Mouse (Mus musculus) lung, adult 2 months (tissue): ENCODE results near the gene Chmp2b. TPM values are rescaled to one million over a fixed set of nuclear protein-coding genes. Genes with fewer than 3 reads are reported as not detected.
A peak's percentile ranks its signal among the peaks of the same experiment; 100 is the strongest.

Experiments used
- DNase-seq: peaks from one replicate; pipeline ENCODE4 v3.0.0; 2022
- H3K4me1 ChIP-seq: fragments of 200-500 bp; 2 replicates; pipeline ENCODE4 v1.6.1; 2011; ENCODE audit warnings: low read length; ENCODE audit not compliant: control insufficient read depth, insufficient read depth
- H3K4me3 ChIP-seq: fragments of 200-500 bp; replicated peaks from 2 replicates; pipeline ENCODE3; 2011; ENCODE audit warnings: low read depth, mild to moderate bottlenecking, control low read depth, low read length; ENCODE audit errors: extremely low read depth
- CTCF ChIP-seq: fragments of 200-500 bp; IDR thresholded peaks from 2 replicates; pipeline ENCODE4 v1.5.1; 2011; ENCODE audit warnings: mild to moderate bottlenecking, low read length, control low read depth; ENCODE audit not compliant: insufficient read depth
- POLR2A ChIP-seq: fragments of 200-500 bp; IDR thresholded peaks from 2 replicates; pipeline ENCODE4 v1.6.1; 2011; ENCODE audit warnings: low read depth, mild to moderate bottlenecking, control low read depth, low read length, borderline replicate concordance; ENCODE audit errors: extremely low read depth
- WGBS: fragments of 180-500 bp; shearing (Covaris S2); methylation state at CpG from one replicate; pipeline ENCODE4 v1.1.7; 2018; 5-methylcytosine and 5-hydroxymethylcytosine counted together
- polyA plus RNA-seq: library from polyadenylated mRNA; depleted of rRNA; stranded (reverse); fragments of >200 nt; gene quantifications from 2 replicates; pipeline ENCODE4 v1.2.3, GENCODE M21; 2012; rRNA removed

Gene Chmp2b
- polyA plus RNA-seq, 1 experiment: 16.4 TPM

DNA sequence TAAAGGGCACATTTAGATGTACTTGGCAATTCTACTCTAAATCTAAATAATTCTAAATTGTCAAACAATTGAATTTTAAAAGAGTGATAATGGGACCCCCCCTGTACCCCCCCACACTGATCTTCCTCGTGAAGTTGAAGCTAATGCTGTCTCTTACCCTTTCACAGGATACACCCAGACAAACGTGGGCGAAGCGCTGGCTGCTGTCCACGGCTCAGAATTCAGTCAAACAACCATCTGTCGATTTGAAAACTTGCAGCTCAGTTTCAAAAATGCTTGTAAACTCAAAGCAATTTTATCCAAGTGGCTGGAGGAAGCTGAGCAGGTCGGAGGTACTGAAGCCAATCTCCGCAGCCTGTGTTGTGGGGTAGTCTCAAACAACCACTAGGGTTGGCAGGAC, 30.9 kb downstream of the Chmp2b start:
- WGBS: 58% methylated on average over 8 of the region's 8 CpGs
- no peak overlapping the region for H3K4me3 ChIP-seq
- no peak for DNase-seq
- TF ChIP-seq CTCF (no peak), POLR2A (no peak)
- no peaks in the 10 kb centered on the region for H3K4me1 ChIP-seq

DNA sequence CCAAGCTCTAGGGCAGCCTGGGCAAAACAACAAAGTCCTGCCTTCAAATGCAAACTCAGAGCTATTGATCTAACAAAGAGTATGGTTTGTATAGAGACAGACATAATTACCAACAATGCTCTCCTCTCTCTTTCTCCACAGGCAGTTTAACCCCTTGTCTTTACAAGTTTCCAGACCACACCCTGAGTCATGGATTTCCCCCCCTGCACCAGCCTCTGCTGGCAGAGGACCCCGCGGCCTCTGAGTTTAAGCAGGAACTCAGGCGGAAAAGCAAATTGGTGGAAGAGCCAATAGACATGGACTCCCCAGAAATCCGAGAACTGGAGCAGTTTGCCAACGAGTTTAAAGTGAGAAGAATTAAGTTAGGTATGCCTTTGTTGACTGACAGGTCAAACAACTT, 32.9 kb downstream of the Chmp2b start:
- Histone ChIP-seq H3K4me1 (no peaks in the 10 kb centered on the region), H3K4me3 (no peak overlapping the region)
- DNase-seq: no peak
- TF ChIP-seq CTCF (no peak), POLR2A (no peak)
- WGBS: 34% methylated on average over 5 of the region's 5 CpGs

DNA sequence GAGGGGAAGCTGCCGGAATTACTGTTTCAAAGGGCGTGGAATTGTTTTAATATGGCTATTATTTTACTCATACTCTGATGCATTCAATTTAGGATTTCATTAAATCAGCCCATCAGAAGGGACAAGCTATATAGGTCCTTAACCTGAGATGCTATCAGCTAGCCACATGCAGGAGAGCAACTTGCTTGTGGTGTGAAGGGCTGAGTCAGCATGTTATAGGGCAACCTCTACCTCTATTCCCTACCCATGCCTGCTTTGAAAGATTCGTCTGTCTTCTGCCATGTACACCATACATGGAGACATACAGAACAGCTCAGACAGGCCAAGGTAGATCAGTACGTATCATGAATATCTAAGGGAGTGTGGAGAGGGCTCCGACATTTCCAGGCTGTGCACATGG, 35.8 kb downstream of the Chmp2b start:
- TF ChIP-seq POLR2A (no peak), CTCF (no peak)
- DNase-seq: no peak
- Histone ChIP-seq H3K4me3 (no peak overlapping the region), H3K4me1 (no peaks in the 10 kb centered on the region)
- WGBS: 81% methylated on average over 5 of the region's 5 CpGs

DNA sequence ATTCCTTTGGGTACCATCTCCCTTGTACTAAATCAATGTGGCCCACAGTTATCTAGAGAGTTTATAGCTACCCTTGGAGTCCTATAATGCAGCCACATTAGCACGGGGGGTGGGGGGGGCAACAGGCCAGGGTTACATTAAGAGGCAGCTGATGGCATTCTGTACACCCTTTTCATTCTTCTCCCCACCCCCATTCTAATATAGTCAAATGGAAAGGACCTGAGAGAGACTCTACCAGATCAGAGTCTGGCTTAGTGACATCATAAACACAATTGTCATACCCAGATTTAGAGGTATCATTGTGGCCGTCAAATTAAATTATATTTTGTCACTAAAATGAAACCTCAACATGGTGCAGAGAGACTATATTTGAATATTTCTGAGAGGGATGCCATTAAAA, 36.5 kb downstream of the Chmp2b start:
- TF ChIP-seq POLR2A (no peak), CTCF (no peak)
- no peak for DNase-seq
- 90% methylated on average over 2 of the region's 2 CpGs for WGBS
- Histone ChIP-seq H3K4me3 (no peak overlapping the region), H3K4me1 (no peaks in the 10 kb centered on the region)

DNA sequence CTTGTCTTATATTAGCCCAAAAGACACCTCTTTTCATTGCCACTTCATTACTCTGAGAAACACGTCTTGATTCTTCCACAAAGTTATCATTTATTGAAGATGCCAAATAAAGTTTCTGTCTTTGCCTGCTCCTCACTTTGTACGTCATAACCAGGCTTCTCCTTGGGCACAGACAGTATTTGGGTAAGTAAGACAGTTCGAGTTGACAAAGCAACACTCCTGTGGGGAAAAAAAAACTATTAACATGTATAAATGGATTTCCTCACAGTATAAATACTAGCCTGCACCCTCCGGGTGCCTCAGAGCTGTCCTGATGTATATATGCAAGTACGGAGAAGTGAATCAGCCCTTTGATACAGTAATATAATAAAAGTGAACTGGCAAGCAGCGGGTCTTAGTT, 42.3 kb downstream of the Chmp2b start, which contains the start of gene Pou1f1:
Gene Pou1f1 (plus strand): TSS at position 301 of the 400 bp plus-strand sequence.
- no peak for TF ChIP-seq CTCF
- no peak for TF ChIP-seq POLR2A
- DNase-seq: no peak
- WGBS: 70% methylated on average over 6 of the region's 6 CpGs
- H3K4me1 ChIP-seq: no peaks in the 10 kb centered on the region
- no peak within 1 kb of the TSS for H3K4me3 ChIP-seq

DNA sequence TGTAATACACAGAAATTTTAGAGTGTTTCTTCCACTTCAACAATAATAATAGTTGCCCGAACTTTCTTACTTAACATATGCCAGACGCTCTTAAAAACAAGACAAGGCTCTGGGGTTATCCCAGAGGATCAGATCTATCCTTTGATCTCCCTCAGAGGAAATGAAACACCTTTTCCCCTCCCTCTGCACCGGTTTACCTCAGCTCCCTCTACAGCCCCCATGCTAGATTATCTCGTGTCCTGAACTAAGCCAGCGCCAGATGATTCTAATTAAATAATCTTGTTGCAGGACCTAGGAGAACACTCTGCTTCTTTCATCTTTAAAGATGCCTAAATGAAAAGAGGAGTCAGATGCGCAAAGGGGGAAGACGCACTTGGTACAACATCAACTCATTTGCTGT, 48.3 kb downstream of the Chmp2b start:
- TF ChIP-seq CTCF (no peak), POLR2A (no peak)
- no peak for DNase-seq
- Histone ChIP-seq H3K4me3 (no peak overlapping the region), H3K4me1 (no peaks in the 10 kb centered on the region)
- 72% methylated on average over 7 of the region's 7 CpGs for WGBS

DNA sequence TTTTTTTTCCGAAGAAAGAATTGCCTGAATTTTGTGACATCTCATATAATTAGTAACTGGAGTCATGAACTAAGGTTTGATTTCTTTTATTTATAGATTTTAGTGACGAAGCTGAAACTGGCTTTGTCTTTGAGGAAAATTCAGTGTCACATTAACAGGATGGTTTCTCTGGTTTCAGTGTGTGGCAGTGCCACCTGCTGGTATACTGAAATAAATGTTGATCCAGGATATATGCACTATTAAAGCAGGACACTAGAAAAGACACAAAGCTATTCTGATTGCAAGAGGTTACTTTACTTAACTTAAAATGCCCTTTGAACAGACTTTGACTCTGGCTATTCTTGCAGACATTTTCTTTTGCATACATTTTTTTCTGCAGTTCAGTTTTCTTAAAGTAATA, 65.5 kb downstream of the Chmp2b start:
- TF ChIP-seq CTCF: peak; percentile 38; the same call in 1 of the 2 replicates
- no peak for TF ChIP-seq POLR2A
- 27% methylated on average over 2 of the region's 2 CpGs for WGBS
- Histone ChIP-seq H3K4me3 (no peak overlapping the region), H3K4me1 (no peaks in the 10 kb centered on the region)
- DNase-seq: no peak

DNA sequence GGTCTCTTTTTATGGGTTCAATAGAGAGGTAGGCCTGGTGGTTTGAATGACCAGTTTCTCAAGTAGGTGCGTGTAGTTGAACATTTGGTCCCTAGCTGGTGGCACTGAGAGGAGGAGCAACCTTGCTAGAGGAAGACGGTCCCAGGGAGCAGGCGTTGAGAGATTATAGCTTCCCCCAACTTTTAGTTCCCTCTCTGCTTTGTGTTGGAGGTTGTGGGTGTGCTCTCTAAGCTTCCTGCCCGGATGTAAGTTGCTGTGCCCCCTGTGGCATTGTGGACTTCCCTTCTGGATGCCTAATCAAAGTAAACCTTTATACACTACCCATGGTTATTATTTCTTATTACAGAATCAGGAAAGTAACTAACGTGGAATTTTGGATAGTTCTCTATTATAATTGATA, 66.5 kb downstream of the Chmp2b start:
- no peak for TF ChIP-seq CTCF
- no peak for TF ChIP-seq POLR2A
- no peak for DNase-seq
- 38% methylated on average over 5 of the region's 5 CpGs for WGBS
- no peak overlapping the region for H3K4me3 ChIP-seq
- no peaks in the 10 kb centered on the region for H3K4me1 ChIP-seq

Other genes with a start within 250 kb of the Chmp2b start
- not detected in 2 replicates for gene Pou1f1, start 42.2 kb downstream of the Chmp2b start, polyA plus RNA-seq